Mouse (Mus musculus) hindbrain, embryonic 11.5 days (tissue): ENCODE results near the gene Tinagl1. TPM values are rescaled to one million over a fixed set of nuclear protein-coding genes. Genes with fewer than 3 reads are reported as not detected.

Experiments used
- ATAC-seq: fragments of 200-750 bp; cut with Nextera tagmentation; 2 replicates; pipeline ENCODE4 v1.8.0; 2017; ENCODE audit warnings: mild to moderate bottlenecking, moderate TSS enrichment, moderate library complexity; ENCODE audit not compliant: low FRiP score
- DNase-seq: peaks from one replicate; pipeline ENCODE4 v3.0.0-alpha.2; 2015; ENCODE audit warnings: low spot score
- H3K27ac ChIP-seq: fragments of 300-500 bp; sonication (generic); 2 replicates; pipeline ENCODE4 v1.5.1; 2014; ENCODE audit warnings: mild to moderate bottlenecking, low read depth, low read length
- H3K27me3 ChIP-seq: fragments of 300-500 bp; sonication (generic); 2 replicates; pipeline ENCODE4 v1.6.1; 2014; ENCODE audit warnings: mild to moderate bottlenecking, low read length, moderate library complexity, mixed read lengths; ENCODE audit not compliant: control insufficient read depth, insufficient read depth
- H3K36me3 ChIP-seq: fragments of 300-500 bp; sonication (generic); 2 replicates; pipeline ENCODE4 v1.6.1; 2014; ENCODE audit warnings: mild to moderate bottlenecking, low read length, moderate library complexity, mixed read lengths; ENCODE audit not compliant: control insufficient read depth, insufficient read depth
- H3K4me1 ChIP-seq: fragments of 300-500 bp; sonication (generic); replicated peaks from 2 replicates; pipeline ENCODE4 v1.6.1; 2014; ENCODE audit warnings: low read length, mixed read lengths; ENCODE audit not compliant: control insufficient read depth, insufficient read depth
- H3K4me2 ChIP-seq: fragments of 300-500 bp; sonication (generic); replicated peaks from 2 replicates; pipeline ENCODE4 v1.6.1; 2014; ENCODE audit warnings: mild to moderate bottlenecking, low read depth, low read length
- H3K4me3 ChIP-seq: fragments of 300-500 bp; sonication (generic); 2 replicates; pipeline ENCODE4 v1.5.1; 2014; ENCODE audit warnings: low read depth, low read length
- H3K9ac ChIP-seq: fragments of 300-500 bp; sonication (generic); 2 replicates; pipeline ENCODE4 v1.6.1; 2014; ENCODE audit warnings: low read depth, low read length
- H3K9me3 ChIP-seq: fragments of 300-500 bp; sonication (generic); 2 replicates; pipeline ENCODE4 v1.6.1; 2016; ENCODE audit warnings: low read length; ENCODE audit not compliant: control insufficient read depth
- WGBS: fragments of 180-500 bp; shearing (Covaris S2); extraction: QIAGEN DNeasy Blood & Tissue Kit; methylation state at CpG from one replicate; pipeline ENCODE4 v1.1.7; 2014; 5-methylcytosine and 5-hydroxymethylcytosine counted together
- polyA plus RNA-seq: library from polyadenylated mRNA; unstranded; fragments of >200 nt; fragmentation: Nextera tagmentation; extraction: Ambion mirVana; gene quantifications from 2 replicates; pipeline ENCODE4 v1.2.1, GENCODE M21; 2014

Gene Tinagl1
- polyA plus RNA-seq = 8.2 and 10.0 TPM in 2 replicates

DNA sequence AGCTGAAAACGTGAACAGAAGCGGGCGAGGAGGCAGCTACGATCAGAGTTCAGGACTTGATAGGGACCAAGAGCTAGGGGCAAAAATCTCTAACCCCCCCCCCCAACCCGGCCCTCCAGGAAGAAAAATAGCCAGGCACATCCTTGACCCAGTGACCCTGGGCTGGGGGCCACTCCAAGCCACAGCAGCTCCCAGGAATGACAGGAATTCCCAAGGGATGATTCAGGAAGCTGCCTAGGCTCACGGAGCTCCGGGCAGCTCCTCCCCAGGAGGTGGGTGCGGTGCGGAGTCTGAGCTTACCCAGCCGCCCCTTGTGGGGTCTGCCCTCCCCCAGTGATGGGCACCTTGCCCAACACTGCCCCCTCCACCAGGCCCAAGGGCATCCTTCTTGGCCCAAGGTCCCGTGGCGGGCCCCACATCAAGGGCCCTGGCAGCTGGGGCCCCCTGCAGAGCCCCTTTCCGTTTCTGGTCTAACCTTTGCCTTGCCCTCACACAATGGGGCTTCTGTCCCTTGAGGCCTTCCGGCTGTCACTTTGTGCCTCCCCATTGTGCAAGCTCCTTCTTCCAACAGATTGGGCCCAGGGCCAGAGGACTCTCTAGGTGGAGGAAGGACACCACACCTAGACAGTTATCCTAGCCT lies at the start of gene Tinagl1:
TSS of gene Tinagl1 (minus strand) at position 51 of the 640 bp plus-strand sequence.
- H3K9ac ChIP-seq = no peak within 1 kb of the TSS

DNA sequence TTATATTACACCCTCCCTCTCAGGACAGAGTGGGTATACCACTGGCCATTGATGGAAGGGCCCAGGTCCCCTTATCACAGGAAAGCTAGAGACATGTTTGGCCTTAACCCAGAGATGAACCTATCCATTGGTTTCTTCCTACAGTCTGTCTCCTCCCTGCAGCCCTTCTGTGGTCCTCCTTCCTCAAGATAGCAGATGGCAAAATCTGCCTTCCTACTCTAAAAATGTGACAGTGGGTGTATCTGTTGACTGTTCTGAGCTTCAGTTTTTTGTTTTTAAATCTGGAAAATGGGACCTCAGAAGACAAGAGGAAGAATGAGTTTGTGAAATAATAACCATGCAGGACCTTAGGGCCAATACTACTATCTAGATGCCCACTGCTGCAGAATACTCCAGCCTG lies 49.1 kb upstream of the Tinagl1 start:
- H3K9me3 ChIP-seq = no peaks in the 10 kb centered on the region
- H3K36me3 ChIP-seq = no peaks in the 10 kb centered on the region
- H3K27me3 ChIP-seq = no peaks in the 10 kb centered on the region
- no peak overlapping the region for H3K4me2 ChIP-seq
- no peak overlapping the region for H3K9ac ChIP-seq
- H3K4me1 ChIP-seq = no peaks in the 10 kb centered on the region
- DNase-seq (no peak), ATAC-seq (no peak)
- no peak overlapping the region for H3K27ac ChIP-seq
- H3K4me3 ChIP-seq = no peak overlapping the region

More for the DNA sequence above, at the start of gene Tinagl1:
- Histone ChIP-seq H3K4me1 (peaks cover 11% of the 10 kb centered on the region; the same call in 1 of the 2 replicates), H3K4me3 (no peak within 1 kb of the TSS), H3K27me3 (peaks cover 8% of the 10 kb centered on the region; the same call in 1 of the 2 replicates), H3K36me3 (no peaks in the 10 kb centered on the region), H3K27ac (no peak within 1 kb of the TSS), H3K4me2 (peak within 1 kb of the TSS; percentile 32; the same call in 1 of the 2 replicates), H3K9me3 (no peaks in the 10 kb centered on the region)
- WGBS = under 1% methylated on average over 14 of the region's 14 CpGs
- ATAC-seq = no peak
- no peak for DNase-seq

DNA sequence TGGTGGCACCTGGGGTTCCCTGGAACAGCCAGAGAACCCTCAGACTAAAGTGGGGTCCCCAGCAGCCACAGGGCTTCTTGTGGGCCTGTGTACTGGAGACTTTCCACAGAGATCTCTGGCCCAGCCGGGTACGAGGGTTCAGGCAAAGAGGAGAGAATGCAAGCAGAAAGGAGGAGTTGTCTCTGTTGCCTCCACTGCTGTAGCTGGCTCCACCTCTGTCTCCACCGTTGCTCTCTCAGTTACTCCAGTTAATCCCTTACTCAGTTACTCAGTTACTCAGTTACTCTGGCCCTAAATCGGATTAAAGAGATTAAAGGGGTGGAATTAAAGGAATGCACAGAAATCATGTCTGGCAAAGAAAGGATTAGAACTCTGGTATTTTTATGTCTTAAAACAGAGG lies 47.3 kb upstream of the Tinagl1 start, which contains the start of gene Gm853:
TSS of gene Gm853 (minus strand) at position 223 of the 400 bp plus-strand sequence.
- no peaks in the 10 kb centered on the region for H3K36me3 ChIP-seq
- 76% methylated on average over 4 of the region's 4 CpGs for WGBS
- no peak for DNase-seq

DNA sequence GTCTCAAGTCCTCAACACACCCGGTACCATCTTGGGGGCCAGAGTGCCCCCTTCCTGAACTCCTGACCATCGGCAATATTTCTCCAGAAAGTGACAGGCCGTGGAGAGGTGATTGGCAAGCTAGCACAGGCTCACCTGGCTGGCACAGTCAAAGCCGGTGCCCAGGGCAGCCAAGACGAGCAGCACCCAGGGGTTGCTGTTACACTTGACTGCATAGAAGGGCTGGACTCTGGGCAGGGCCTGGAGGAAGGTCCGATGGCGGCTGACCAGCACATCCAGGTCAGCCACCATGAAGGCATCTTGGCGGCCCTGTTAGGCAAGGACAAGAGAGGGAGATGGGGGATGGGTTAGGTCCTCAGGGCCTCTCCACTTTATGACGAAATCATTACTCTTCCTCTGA lies 45.3 kb upstream of the Tinagl1 start:
- no peak overlapping the region for H3K4me2 ChIP-seq
- no peaks in the 10 kb centered on the region for H3K27me3 ChIP-seq
- ATAC-seq = no peak
- H3K9me3 ChIP-seq = no peaks in the 10 kb centered on the region
- WGBS = 86% methylated on average over 9 of the region's 9 CpGs
- H3K9ac ChIP-seq = no peak overlapping the region
- H3K36me3 ChIP-seq = no peaks in the 10 kb centered on the region
- no peak for DNase-seq
- H3K27ac ChIP-seq = no peak overlapping the region
- H3K4me1 ChIP-seq = no peaks in the 10 kb centered on the region
- no peak overlapping the region for H3K4me3 ChIP-seq

More for the DNA sequence above, 47.3 kb upstream of the Tinagl1 start, which contains the start of gene Gm853:
- no peak within 1 kb of the TSS for H3K9ac ChIP-seq
- H3K9me3 ChIP-seq = no peaks in the 10 kb centered on the region
- no peaks in the 10 kb centered on the region for H3K4me1 ChIP-seq
- no peak within 1 kb of the TSS for H3K4me2 ChIP-seq
- H3K27ac ChIP-seq = no peak within 1 kb of the TSS
- ATAC-seq = no peak
- H3K4me3 ChIP-seq = no peak within 1 kb of the TSS
- no peaks in the 10 kb centered on the region for H3K27me3 ChIP-seq

DNA sequence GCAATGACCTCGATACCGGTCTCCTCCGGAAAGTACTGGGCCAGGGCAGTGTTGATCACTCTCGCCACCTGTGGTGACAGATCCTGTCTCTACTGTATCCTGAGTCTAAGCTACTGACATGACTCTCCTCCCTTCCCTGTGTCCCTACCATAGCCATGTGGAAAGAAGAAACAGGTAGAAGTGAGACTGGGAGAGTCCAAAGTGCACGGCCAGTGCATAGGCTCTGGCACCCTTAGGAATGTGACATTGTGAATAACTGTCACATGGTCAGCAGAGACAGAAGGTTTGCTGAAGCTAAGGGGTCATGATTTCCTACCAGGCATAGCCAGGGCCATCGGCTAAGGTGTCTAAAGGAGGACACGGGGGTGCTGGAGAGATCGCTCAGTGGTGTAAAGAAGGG lies 40.5 kb upstream of the Tinagl1 start:
- Histone ChIP-seq H3K36me3 (no peaks in the 10 kb centered on the region), H3K9me3 (no peaks in the 10 kb centered on the region), H3K4me3 (no peak overlapping the region), H3K9ac (no peak overlapping the region), H3K27me3 (no peaks in the 10 kb centered on the region), H3K4me1 (no peaks in the 10 kb centered on the region), H3K27ac (no peak overlapping the region), H3K4me2 (no peak overlapping the region)
- 85% methylated on average over 8 of the region's 8 CpGs for WGBS
- ATAC-seq = no peak
- DNase-seq = no peak

DNA sequence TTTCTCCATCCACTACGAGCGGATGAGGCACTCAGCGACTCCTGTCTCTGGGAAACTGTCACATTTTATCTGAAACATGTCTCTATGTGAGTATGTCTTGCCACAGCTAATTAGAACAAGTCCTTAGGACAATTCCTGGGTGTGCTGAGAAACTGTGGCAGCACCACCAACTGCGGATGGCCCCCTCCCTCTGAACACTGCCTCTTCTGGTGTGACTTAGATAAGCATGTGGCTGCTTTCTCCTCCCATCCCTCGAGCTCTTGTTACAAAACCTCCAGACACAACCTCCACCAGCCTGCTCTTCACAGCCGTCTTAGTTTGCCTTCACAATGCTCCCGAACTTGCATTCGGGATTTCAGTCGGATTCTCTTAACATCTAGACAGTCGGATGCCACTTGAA lies 38.9 kb upstream of the Tinagl1 start:
- no peak overlapping the region for H3K4me2 ChIP-seq
- no peak overlapping the region for H3K4me3 ChIP-seq
- H3K27ac ChIP-seq = no peak overlapping the region
- no peak overlapping the region for H3K9ac ChIP-seq
- H3K9me3 ChIP-seq = no peaks in the 10 kb centered on the region
- H3K4me1 ChIP-seq = no peaks in the 10 kb centered on the region
- DNase-seq (no peak), ATAC-seq (no peak)
- no peaks in the 10 kb centered on the region for H3K36me3 ChIP-seq
- 81% methylated on average over 10 of the region's 10 CpGs for WGBS
- H3K27me3 ChIP-seq = no peaks in the 10 kb centered on the region

DNA sequence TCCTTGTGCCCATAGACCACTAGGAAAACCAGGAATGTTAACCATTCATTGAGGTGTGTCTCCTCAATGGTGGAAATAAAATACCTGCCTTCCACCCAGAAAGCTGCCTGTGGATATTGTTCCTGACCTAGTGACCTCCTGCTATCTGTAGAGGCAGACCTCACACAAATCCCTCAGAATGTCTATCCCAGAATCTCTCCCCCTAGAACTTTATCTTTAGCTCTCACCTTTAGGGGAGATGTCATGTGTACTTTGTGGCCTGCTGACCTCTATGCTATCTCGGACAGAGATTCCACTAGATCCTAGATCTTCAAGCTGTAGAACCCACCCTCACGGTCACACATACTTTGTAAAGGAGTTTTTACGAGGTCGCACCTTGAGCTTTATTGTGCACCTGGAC lies 38.3 kb upstream of the Tinagl1 start:
- ATAC-seq (no peak), DNase-seq (no peak)
- Histone ChIP-seq H3K27ac (no peak overlapping the region), H3K9ac (no peak overlapping the region), H3K9me3 (no peaks in the 10 kb centered on the region), H3K4me1 (no peaks in the 10 kb centered on the region), H3K4me3 (no peak overlapping the region), H3K4me2 (no peak overlapping the region), H3K27me3 (no peaks in the 10 kb centered on the region), H3K36me3 (no peaks in the 10 kb centered on the region)
- WGBS = 90% methylated on average over 4 of the region's 4 CpGs

DNA sequence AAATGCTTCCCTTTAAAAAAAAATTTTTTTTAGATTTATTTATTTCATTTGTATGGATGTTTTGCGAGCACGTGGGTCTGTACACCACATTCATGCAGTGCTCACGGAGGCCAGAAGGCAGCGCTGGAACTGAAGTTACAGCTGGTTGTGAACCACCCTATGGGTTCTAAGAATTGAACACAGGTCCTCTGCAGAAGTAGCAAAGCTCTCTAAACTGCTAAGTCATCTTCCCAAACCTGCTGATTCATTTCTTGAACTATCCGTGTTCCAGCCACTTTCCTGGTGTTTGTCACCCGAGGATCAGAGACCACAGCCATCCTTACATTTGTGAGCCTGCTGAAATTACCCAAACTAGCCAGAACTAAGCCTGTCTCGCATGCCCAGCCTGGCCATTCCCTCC lies 37.5 kb upstream of the Tinagl1 start:
- DNase-seq (no peak), ATAC-seq (no peak)
- H3K4me1 ChIP-seq = no peaks in the 10 kb centered on the region
- no peaks in the 10 kb centered on the region for H3K27me3 ChIP-seq
- H3K9me3 ChIP-seq = no peaks in the 10 kb centered on the region
- no peak overlapping the region for H3K4me2 ChIP-seq
- no peak overlapping the region for H3K27ac ChIP-seq
- H3K36me3 ChIP-seq = no peaks in the 10 kb centered on the region
- no peak overlapping the region for H3K4me3 ChIP-seq
- no peak overlapping the region for H3K9ac ChIP-seq
- WGBS = 80% methylated on average over 7 of the region's 7 CpGs

DNA sequence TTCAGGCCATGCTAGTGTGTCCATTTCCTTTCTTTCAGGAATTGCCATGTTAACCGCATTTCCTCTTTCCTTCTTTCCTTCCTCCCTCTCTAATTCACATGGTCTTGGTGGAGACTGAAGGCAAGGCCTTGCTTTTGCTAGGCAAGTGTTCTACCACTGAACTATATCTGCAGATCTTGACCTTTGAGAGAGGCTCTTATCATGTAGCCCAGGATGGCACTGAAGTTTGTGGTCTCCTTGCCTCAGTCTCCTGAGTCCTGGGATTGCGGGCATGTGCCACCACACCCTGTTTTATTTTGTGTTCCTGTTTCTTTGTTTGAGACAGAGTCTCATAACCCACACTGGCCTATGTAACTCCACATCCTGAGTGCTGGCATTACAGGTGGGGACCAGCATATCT lies 36.9 kb upstream of the Tinagl1 start:
- 93% methylated on average over 2 of the region's 2 CpGs for whole genome bisulfite sequencing
- no peak overlapping the region for H3K4me2 ChIP-seq
- no peaks in the 10 kb centered on the region for H3K9me3 ChIP-seq
- H3K27me3 ChIP-seq = no peaks in the 10 kb centered on the region
- H3K27ac ChIP-seq = no peak overlapping the region
- DNase-seq = no peak
- no peaks in the 10 kb centered on the region for H3K36me3 ChIP-seq
- no peaks in the 10 kb centered on the region for H3K4me1 ChIP-seq
- no peak overlapping the region for H3K4me3 ChIP-seq
- ATAC-seq = no peak
- no peak overlapping the region for H3K9ac ChIP-seq
